ENCODE assay signal across 8 mouse cellular contexts in genomic region chr19:6297641-6298040, GRCm38 (mm10). TPM values are rescaled to one million over a fixed set of nuclear protein-coding genes. Genes with fewer than 3 reads are reported as not detected.
DNase-seq lines count a peak whose midpoint lies in the region; ATAC-seq and TF ChIP-seq lines count a peak whose summit lies in the region.

No protein-coding gene starts in this region.

- no peak for TF ChIP-seq POLR2A in lung, adult 2 months (IDR thresholded peaks at IDR 0.05; ENCODE audit: borderline replicate concordance, extremely low read depth, low read depth, low read length)

- peak; percentile 83 for ATAC-seq in neutrophil, adult 5-6 weeks (ENCODE audit: extremely low read depth, insufficient number of reproducible peaks, low FRiP score, poor library complexity, severe bottlenecking)

- H3K9me3 ChIP-seq in midbrain, embryonic 10.5 days (replicated peaks): no peaks in the 10 kb centered on the region

- WGBS in lung, adult 2 months: 59% methylated on average over 9 of the region's 9 CpGs
- WGBS in midbrain, embryonic 10.5 days: 93% methylated on average over 9 of the region's 9 CpGs

- DNase-seq in lung, adult 2 months: peak; percentile 31
- DNase-seq in lung, postnatal 14 days: no peak
- DNase-seq in adrenal gland, postnatal 36 days: peak; percentile 90
- DNase-seq in induced T-regulatory cell, adult 2 months (ENCODE audit: low read depth): peak; percentile 86
- no peak for DNase-seq in testis, postnatal 14 days (ENCODE audit: low spot score)
- no peak for DNase-seq in cerebellum, postnatal 4 days (ENCODE audit: low spot score in 2 of 2)
- DNase-seq in midbrain, embryonic 10.5 days (ENCODE audit: low spot score): no peak

- TF ChIP-seq CTCF in lung, adult 2 months (IDR thresholded peaks at IDR 0.05; ENCODE audit: insufficient read depth, low read length): no peak

- no peaks in the 10 kb centered on the region for H3K27me3 ChIP-seq in midbrain, embryonic 10.5 days (ENCODE audit: low read depth, poor library complexity, severe bottlenecking)

- H3K36me3 ChIP-seq in midbrain, embryonic 10.5 days: peaks cover 82% of the 10 kb centered on the region

- peaks cover 47% of the 10 kb centered on the region for H3K4me1 ChIP-seq in lung, adult 2 months (ENCODE audit: control insufficient read depth, insufficient read depth, low read length)
- peaks cover 8% of the 10 kb centered on the region for H3K4me1 ChIP-seq in midbrain, embryonic 10.5 days

- H3K27ac ChIP-seq in midbrain, embryonic 10.5 days (replicated peaks): no peak overlapping the region

- no peak overlapping the region for H3K4me3 ChIP-seq in lung, adult 2 months (replicated peaks; ENCODE audit: extremely low read depth, low read depth, low read length)
- H3K4me3 ChIP-seq in midbrain, embryonic 10.5 days: no peak overlapping the region

RNA-seq across cellular contexts. Expression of gene Cdc42bpg, which starts 8.6 kb away (rescaled TPM):
- polyA plus RNA-seq in lung, adult 2 months (2012; rRNA removed): 132 and 133 TPM in 2 replicates
- 10 to 100 TPM; 22.6 to 23.5 TPM for total RNA-seq in adrenal gland, postnatal 36 days (2021)
- 4.4 and 10.9 TPM in 2 replicates for total RNA-seq in neutrophil, adult 5-6 weeks (2017)
- polyA plus RNA-seq in midbrain, embryonic 10.5 days (2016; fragmentation: Nextera tagmentation; extraction: Ambion mirVana): 0.11 and 0.15 TPM in 2 replicates

RNA-seq across cellular contexts. Expression of gene Ehd1, which starts 21.1 kb away (rescaled TPM):
- 399 and 593 TPM in 2 replicates for polyA plus RNA-seq in lung, adult 2 months (2012; rRNA removed)
- 100 to 1,000 TPM; 119 to 188 TPM for total RNA-seq in adrenal gland, postnatal 36 days (2021)
- total RNA-seq in neutrophil, adult 5-6 weeks (2017): 126 and 148 TPM in 2 replicates
- polyA plus RNA-seq in midbrain, embryonic 10.5 days (2016; fragmentation: Nextera tagmentation; extraction: Ambion mirVana): 81.6 and 93.5 TPM in 2 replicates

RNA-seq across cellular contexts. Expression of gene Men1, which starts 37.1 kb away (rescaled TPM):
- polyA plus RNA-seq in lung, adult 2 months (2012; rRNA removed): 52.1 and 56.2 TPM in 2 replicates
- total RNA-seq in adrenal gland, postnatal 36 days (2021): 10 to 100 TPM; 48.7 to 56.3 TPM
- 29.5 and 33.6 TPM in 2 replicates for total RNA-seq in neutrophil, adult 5-6 weeks (2017)
- 124 and 128 TPM in 2 replicates for polyA plus RNA-seq in midbrain, embryonic 10.5 days (2016; fragmentation: Nextera tagmentation; extraction: Ambion mirVana)

RNA-seq across cellular contexts. Expression of gene Map4k2, which starts 43.3 kb away (rescaled TPM):
- polyA plus RNA-seq in lung, adult 2 months (2012; rRNA removed): 303 and 441 TPM in 2 replicates
- total RNA-seq in adrenal gland, postnatal 36 days (2021): 10 to 100 TPM; 29.9 to 32.2 TPM
- total RNA-seq in neutrophil, adult 5-6 weeks (2017): 791 and 881 TPM in 2 replicates
- 11.3 and 13.8 TPM in 2 replicates for polyA plus RNA-seq in midbrain, embryonic 10.5 days (2016; fragmentation: Nextera tagmentation; extraction: Ambion mirVana)

RNA-seq across cellular contexts. Expression of gene Atg2a, which starts 56.2 kb away (rescaled TPM):
- polyA plus RNA-seq in lung, adult 2 months (2012; rRNA removed): 37.0 and 37.7 TPM in 2 replicates
- 10 to 100 TPM; 30.7 to 33.3 TPM for total RNA-seq in adrenal gland, postnatal 36 days (2021)
- 43.0 and 49.3 TPM in 2 replicates for total RNA-seq in neutrophil, adult 5-6 weeks (2017)
- polyA plus RNA-seq in midbrain, embryonic 10.5 days (2016; fragmentation: Nextera tagmentation; extraction: Ambion mirVana): 10.1 and 13.4 TPM in 2 replicates

Comparison
In these comparisons a context has a peak if more than half of its experiments do, and no peak if none do; other contexts are left out.
1. DNase-seq: peak in lung, adult 2 months (single experiment), adrenal gland, postnatal 36 days (2 of 2) and induced T-regulatory cell, adult 2 months (single experiment); none in lung, postnatal 14 days (single experiment), testis, postnatal 14 days (single experiment), cerebellum, postnatal 4 days (0 of 2) and midbrain, embryonic 10.5 days (single experiment).